Mouse (Mus musculus) liver, postnatal 0 days (tissue): Measurements from ENCODE around the gene Tmem176b. TPM values are rescaled to one million over a fixed set of nuclear protein-coding genes. Genes with fewer than 3 reads are reported as not detected.

Experiments used
- ATAC-seq: fragments of 200-750 bp; cut with Nextera tagmentation; 2 replicates; pipeline ENCODE4 v1.8.0; 2017; ENCODE audit warnings: mild to moderate bottlenecking, moderate library complexity
- DNase-seq: peaks from one replicate; pipeline ENCODE4 v3.0.0-alpha.2; 2016
- H3K27ac ChIP-seq: fragments of 300-500 bp; sonication (generic); 2 replicates; pipeline ENCODE4 v1.5.1; 2014; ENCODE audit warnings: antibody characterized with exemption, moderate library complexity, mild to moderate bottlenecking, low read depth
- H3K27me3 ChIP-seq: fragments of 300-500 bp; sonication (generic); 2 replicates; pipeline ENCODE4 v1.6.1; 2014; ENCODE audit warnings: low read length, control low read depth, mixed read lengths; ENCODE audit not compliant: insufficient read depth
- H3K36me3 ChIP-seq: fragments of 300-500 bp; sonication (generic); replicated peaks from 2 replicates; pipeline ENCODE4 v1.6.1; 2014; ENCODE audit warnings: mild to moderate bottlenecking, control low read depth, low read length, moderate library complexity, mixed read lengths; ENCODE audit not compliant: insufficient read depth
- H3K4me1 ChIP-seq: fragments of 300-500 bp; sonication (generic); 2 replicates; pipeline ENCODE4 v1.6.1; 2014; ENCODE audit warnings: antibody characterized with exemption, mild to moderate bottlenecking, control low read depth; ENCODE audit not compliant: insufficient read depth
- H3K4me2 ChIP-seq: fragments of 300-500 bp; sonication (generic); 2 replicates; pipeline ENCODE4 v1.6.1; 2014; ENCODE audit warnings: low read depth, mild to moderate bottlenecking, low read length, moderate library complexity, mixed read lengths
- H3K4me3 ChIP-seq: fragments of 300-500 bp; sonication (generic); 2 replicates; pipeline ENCODE4 v1.5.1; 2014; ENCODE audit warnings: low read depth, low read length
- H3K9ac ChIP-seq: fragments of 300-500 bp; sonication (generic); replicated peaks from 2 replicates; pipeline ENCODE4 v1.6.1; 2014; ENCODE audit warnings: mild to moderate bottlenecking, moderate library complexity
- H3K9me3 ChIP-seq: fragments of 300-500 bp; sonication (generic); 2 replicates; pipeline ENCODE4 v1.6.1; 2016; ENCODE audit warnings: mild to moderate bottlenecking, control low read depth, low read length, mixed read lengths
- CTCF ChIP-seq: sonication (generic); IDR thresholded peaks from 2 replicates; pipeline ENCODE4 v1.5.1; 2016; ENCODE audit warnings: antibody characterized with exemption, low read depth
- EP300 ChIP-seq: IDR thresholded peaks from 2 replicates; pipeline ENCODE4 v1.6.1; 2016; ENCODE audit warnings: antibody characterized with exemption, low read depth, mild to moderate bottlenecking
- WGBS: fragments of 180-500 bp; shearing (Covaris S2); extraction: QIAGEN DNeasy Blood & Tissue Kit; methylation state at CpG from one replicate; pipeline ENCODE4 v1.1.7; 2014; ENCODE audit not compliant: insufficient replicate concordance; 5-methylcytosine and 5-hydroxymethylcytosine counted together
- polyA plus RNA-seq: library from polyadenylated mRNA; unstranded; fragments of >200 nt; fragmentation: Nextera tagmentation; extraction: Ambion mirVana; gene quantifications from 2 replicates; pipeline ENCODE4 v1.2.1, GENCODE M21; 2015

Tmem176b gene
- polyA plus RNA-seq, 1 experiment from 2014 or later, result 255 TPM

- ATAC-seq, result no peak
- 67% methylated on average over 3 of the region's 3 CpGs for WGBS
These were observed 31.6 kb downstream of the Tmem176b start for GRCm38 (mm10) chr6:48809494-48810219.

GRCm38 (mm10) chr6:48806746-48807145 lies 34.5 kb downstream of the Tmem176b start:
- no peak overlapping the region for H3K9ac ChIP-seq
- no peak overlapping the region for H3K4me2 ChIP-seq
- TF ChIP-seq EP300, result no peak
- WGBS, result 67% methylated on average over 3 of the region's 3 CpGs
- H3K9me3 ChIP-seq, result no peaks in the 10 kb centered on the region
- DNase-seq (no peak), ATAC-seq (no peak)
- H3K27me3 ChIP-seq, result no peaks in the 10 kb centered on the region
- H3K4me3 ChIP-seq, result no peak overlapping the region
- no peak overlapping the region for H3K27ac ChIP-seq
- H3K36me3 ChIP-seq, result no peaks in the 10 kb centered on the region
- no peaks in the 10 kb centered on the region for H3K4me1 ChIP-seq

More at GRCm38 (mm10) chr6:48809494-48810219, 31.6 kb downstream of the Tmem176b start:
- DNase-seq, result no peak
- Histone ChIP-seq H3K36me3 (no peaks in the 10 kb centered on the region), H3K4me1 (no peaks in the 10 kb centered on the region), H3K9me3 (no peaks in the 10 kb centered on the region), H3K27me3 (no peaks in the 10 kb centered on the region), H3K4me2 (no peak overlapping the region), H3K27ac (no peak overlapping the region), H3K4me3 (no peak overlapping the region), H3K9ac (no peak overlapping the region)
- TF ChIP-seq CTCF (no peak), EP300 (no peak)

GRCm38 (mm10) chr6:48804346-48804745 lies 37.0 kb downstream of the Tmem176b start:
- 74% methylated on average over 5 of the region's 5 CpGs for WGBS
- no peaks in the 10 kb centered on the region for H3K9me3 ChIP-seq
- DNase-seq (no peak), ATAC-seq (no peak)
- H3K27me3 ChIP-seq, result no peaks in the 10 kb centered on the region
- no peak overlapping the region for H3K9ac ChIP-seq
- no peak overlapping the region for H3K27ac ChIP-seq
- no peak for TF ChIP-seq EP300
- TF ChIP-seq CTCF, result no peak
- no peak overlapping the region for H3K4me2 ChIP-seq
- no peak overlapping the region for H3K4me3 ChIP-seq
- H3K4me1 ChIP-seq, result no peaks in the 10 kb centered on the region
- no peaks in the 10 kb centered on the region for H3K36me3 ChIP-seq

GRCm38 (mm10) chr6:48803406-48804051 lies 37.8 kb downstream of the Tmem176b start:
- Histone ChIP-seq H3K4me3 (no peak overlapping the region), H3K27ac (no peak overlapping the region), H3K27me3 (no peaks in the 10 kb centered on the region), H3K9me3 (no peaks in the 10 kb centered on the region), H3K4me2 (no peak overlapping the region), H3K4me1 (no peaks in the 10 kb centered on the region), H3K36me3 (no peaks in the 10 kb centered on the region), H3K9ac (no peak overlapping the region)
- no peak for ATAC-seq
- TF ChIP-seq CTCF (no peak), EP300 (no peak)
- DNase-seq, result no peak

GRCm38 (mm10) chr6:48801897-48802296 lies 39.4 kb downstream of the Tmem176b start:
- Histone ChIP-seq H3K36me3 (no peaks in the 10 kb centered on the region), H3K27me3 (no peaks in the 10 kb centered on the region), H3K4me1 (no peaks in the 10 kb centered on the region), H3K9me3 (no peaks in the 10 kb centered on the region), H3K4me2 (no peak overlapping the region), H3K27ac (no peak overlapping the region), H3K4me3 (no peak overlapping the region), H3K9ac (no peak overlapping the region)
- WGBS, result 38% methylated on average over 1 of the region's 1 CpGs
- TF ChIP-seq CTCF (no peak), EP300 (no peak)
- DNase-seq (no peak), ATAC-seq (no peak)

GRCm38 (mm10) chr6:48787867-48788266 lies 53.4 kb downstream of the Tmem176b start:
- TF ChIP-seq CTCF (no peak), EP300 (no peak)
- H3K9ac ChIP-seq, result no peak overlapping the region
- no peaks in the 10 kb centered on the region for H3K4me1 ChIP-seq
- DNase-seq (no peak), ATAC-seq (no peak)
- H3K4me2 ChIP-seq, result no peak overlapping the region
- H3K36me3 ChIP-seq, result no peaks in the 10 kb centered on the region
- WGBS, result 67% methylated on average over 2 of the region's 2 CpGs
- no peak overlapping the region for H3K4me3 ChIP-seq
- H3K27ac ChIP-seq, result no peak overlapping the region
- H3K27me3 ChIP-seq, result no peaks in the 10 kb centered on the region
- no peaks in the 10 kb centered on the region for H3K9me3 ChIP-seq
